Mouse (Mus musculus) stomach, embryonic 16.5 days (tissue): Measurements from ENCODE around the gene H2afy. TPM values are rescaled to one million over a fixed set of nuclear protein-coding genes. Genes with fewer than 3 reads are reported as not detected.
A peak's percentile ranks its signal among the peaks of the same experiment; 100 is the strongest.

Experiments
- ATAC-seq: fragments of 200-750 bp; cut with Nextera tagmentation; 2 replicates; pipeline ENCODE4 v1.8.0; 2017; ENCODE audit warnings: moderate number of reproducible peaks, moderate TSS enrichment; ENCODE audit not compliant: insufficient read depth, low FRiP score
- H3K27ac ChIP-seq: fragments of 300-500 bp; sonication (generic); 2 replicates; pipeline ENCODE4 v1.5.1; 2014; ENCODE audit warnings: low read length
- H3K27me3 ChIP-seq: fragments of 300-500 bp; sonication (generic); 2 replicates; pipeline ENCODE4 v1.6.1; 2014; ENCODE audit warnings: low read length, control low read depth, mixed read lengths; ENCODE audit not compliant: control insufficient read depth, insufficient read depth
- H3K36me3 ChIP-seq: fragments of 300-500 bp; sonication (generic); 2 replicates; pipeline ENCODE4 v1.6.1; 2014; ENCODE audit warnings: low read length; ENCODE audit not compliant: control insufficient read depth, insufficient read depth
- H3K4me1 ChIP-seq: fragments of 300-500 bp; sonication (generic); 2 replicates; pipeline ENCODE4 v1.6.1; 2014; ENCODE audit warnings: low read length, control low read depth, mixed read lengths; ENCODE audit not compliant: control insufficient read depth, insufficient read depth
- H3K4me2 ChIP-seq: fragments of 300-500 bp; sonication (generic); 2 replicates; pipeline ENCODE4 v1.6.1; 2014; ENCODE audit warnings: low read depth, low read length, mixed read lengths
- H3K4me3 ChIP-seq: fragments of 300-500 bp; sonication (generic); replicated peaks from 2 replicates; pipeline ENCODE4 v1.5.1; 2014; ENCODE audit warnings: mild to moderate bottlenecking, low read length
- H3K9ac ChIP-seq: fragments of 300-500 bp; sonication (generic); 2 replicates; pipeline ENCODE4 v1.6.1; 2014; ENCODE audit warnings: low read length
- H3K9me3 ChIP-seq: fragments of 300-500 bp; sonication (generic); replicated peaks from 2 replicates; pipeline ENCODE4 v1.6.1; 2016; ENCODE audit warnings: low read length, control low read depth; ENCODE audit not compliant: control insufficient read depth
- WGBS: fragments of 180-500 bp; shearing (Covaris S2); extraction: QIAGEN DNeasy Blood & Tissue Kit; methylation state at CpG from one replicate; pipeline ENCODE4 v1.1.7; 2014; 5-methylcytosine and 5-hydroxymethylcytosine counted together
- polyA plus RNA-seq: library from polyadenylated mRNA; unstranded; fragments of >200 nt; fragmentation: Nextera tagmentation; extraction: Ambion mirVana; gene quantifications from 2 replicates; pipeline ENCODE4 v1.2.1, GENCODE M21; 2015

Gene H2afy
- polyA plus RNA-seq, 1 experiment from 2014 or later, result 271 TPM

DNA sequence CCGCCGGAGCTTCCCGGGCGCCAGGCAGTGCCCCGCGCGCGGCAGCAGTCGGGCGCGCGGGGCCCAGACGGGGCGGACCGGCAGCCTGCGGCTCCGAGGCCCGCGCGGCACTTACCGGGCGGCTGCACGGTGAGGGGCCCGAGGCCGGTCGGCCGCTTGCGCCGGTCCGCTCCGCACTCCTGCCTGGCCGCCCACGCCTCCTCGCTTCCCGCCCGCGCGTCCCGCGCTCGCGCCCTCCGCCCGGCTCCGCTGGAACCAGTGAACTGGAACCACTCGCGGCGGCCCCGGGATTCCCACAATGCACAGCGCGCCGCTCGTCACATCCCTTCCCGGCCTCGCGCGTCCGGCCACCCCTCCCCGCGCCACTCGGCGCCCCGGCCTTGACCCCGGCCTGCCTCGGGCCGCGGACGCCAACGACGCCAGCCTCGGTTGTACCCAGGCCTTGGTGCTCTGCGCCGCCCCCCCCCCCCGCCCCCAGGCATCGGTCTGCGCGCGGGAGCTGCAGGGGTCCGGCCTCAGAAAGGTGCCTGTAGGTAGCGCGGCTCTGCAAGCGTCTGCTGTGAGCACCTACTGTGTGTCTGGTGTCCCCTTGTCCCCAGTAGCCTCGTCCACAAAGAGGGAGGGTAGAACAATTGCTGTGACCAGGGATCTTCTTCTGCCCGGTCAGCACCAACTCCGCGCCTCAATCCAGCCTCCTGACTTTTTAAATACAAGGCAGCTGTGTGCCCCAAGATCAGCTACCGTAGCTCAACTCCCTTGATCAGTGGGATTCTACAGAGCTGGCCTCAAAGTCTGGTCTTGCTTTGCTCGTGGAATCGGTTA lies 719 bp downstream of the H2afy start:
- WGBS, result under 1% methylated on average over 69 of the region's 89 CpGs

DNA sequence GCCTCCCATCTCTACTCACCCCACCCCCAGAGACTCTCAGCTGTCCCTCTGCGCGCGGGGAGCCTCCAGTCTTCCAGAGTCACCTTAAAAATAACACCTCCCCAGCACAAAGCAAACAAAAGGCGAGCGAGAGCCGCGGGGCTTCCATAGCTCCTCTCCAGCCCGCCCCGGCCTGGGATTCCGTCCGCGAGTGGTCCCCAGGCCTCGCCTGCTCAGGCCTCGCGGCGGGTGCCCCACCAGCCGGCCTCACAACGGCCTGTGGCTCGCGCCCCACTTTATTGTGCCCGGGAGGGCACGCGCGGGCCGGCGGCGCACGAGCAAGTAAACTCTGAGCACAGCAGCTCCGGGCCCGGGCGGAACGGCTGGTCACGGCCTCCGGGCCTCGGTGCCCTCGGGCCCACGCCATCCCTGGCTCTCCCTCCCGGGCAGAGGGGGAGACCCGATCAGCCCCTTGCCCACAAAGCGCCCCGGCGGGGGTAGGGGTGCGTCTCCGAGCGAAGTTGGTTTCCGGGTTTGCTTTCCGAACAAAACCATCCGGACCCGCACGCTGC lies 1.5 kb downstream of the H2afy start:
- H3K36me3 ChIP-seq, result peaks cover 4% of the 10 kb centered on the region; the same call in 1 of the 2 replicates
- peak overlapping the region; percentile 90 for H3K27ac ChIP-seq
- ATAC-seq, result peak; percentile 8; the same call in 1 of the 2 replicates
- no peaks in the 10 kb centered on the region for H3K9me3 ChIP-seq
- H3K4me1 ChIP-seq, result peaks cover 29% of the 10 kb centered on the region
- peak overlapping the region; percentile 86 for H3K4me2 ChIP-seq
- H3K9ac ChIP-seq, result peak overlapping the region; percentile 92
- H3K27me3 ChIP-seq, result no peaks in the 10 kb centered on the region
- H3K4me3 ChIP-seq, result peak overlapping the region; percentile 70
- under 1% methylated on average over 50 of the region's 50 CpGs for WGBS

More for the DNA sequence above, 719 bp downstream of the H2afy start:
- Histone ChIP-seq H3K4me2 (peak overlapping the region; percentile 86), H3K36me3 (no peaks in the 10 kb centered on the region), H3K9me3 (no peaks in the 10 kb centered on the region), H3K9ac (peak overlapping the region; percentile 92), H3K27me3 (no peaks in the 10 kb centered on the region), H3K4me1 (peaks cover 29% of the 10 kb centered on the region), H3K4me3 (peak overlapping the region; percentile 70), H3K27ac (peak overlapping the region; percentile 90)
- peak; percentile 93 for ATAC-seq

DNA sequence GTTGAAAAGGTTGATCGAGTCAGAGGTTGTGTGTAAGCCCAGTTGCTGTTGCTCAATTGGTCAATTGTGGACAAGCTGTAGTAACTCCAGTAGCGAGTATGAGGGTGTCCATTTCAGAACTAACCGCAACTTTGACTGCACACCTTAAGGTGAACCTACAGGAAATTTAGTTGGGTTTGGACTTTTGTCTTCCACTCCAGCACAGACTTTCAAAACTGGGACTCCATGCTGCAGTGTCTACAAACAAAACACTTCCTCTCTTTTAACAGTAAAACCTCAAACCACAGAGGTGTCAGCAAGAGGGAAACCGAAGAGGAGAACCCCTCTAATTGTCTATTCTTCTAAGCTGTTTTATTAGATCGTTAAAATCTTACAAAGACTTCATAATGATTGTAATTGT lies 2.1 kb downstream of the H2afy start:
- WGBS, result 41% methylated on average over 5 of the region's 5 CpGs
- no peak overlapping the region for H3K27ac ChIP-seq
- peaks cover 29% of the 10 kb centered on the region for H3K4me1 ChIP-seq
- H3K9me3 ChIP-seq, result no peaks in the 10 kb centered on the region
- H3K9ac ChIP-seq, result peak overlapping the region; percentile 92
- peaks cover 6% of the 10 kb centered on the region; the same call in 1 of the 2 replicates for H3K36me3 ChIP-seq
- peak overlapping the region; percentile 70 for H3K4me3 ChIP-seq
- H3K27me3 ChIP-seq, result no peaks in the 10 kb centered on the region
- H3K4me2 ChIP-seq, result peak overlapping the region; percentile 86
- no peak for ATAC-seq

DNA sequence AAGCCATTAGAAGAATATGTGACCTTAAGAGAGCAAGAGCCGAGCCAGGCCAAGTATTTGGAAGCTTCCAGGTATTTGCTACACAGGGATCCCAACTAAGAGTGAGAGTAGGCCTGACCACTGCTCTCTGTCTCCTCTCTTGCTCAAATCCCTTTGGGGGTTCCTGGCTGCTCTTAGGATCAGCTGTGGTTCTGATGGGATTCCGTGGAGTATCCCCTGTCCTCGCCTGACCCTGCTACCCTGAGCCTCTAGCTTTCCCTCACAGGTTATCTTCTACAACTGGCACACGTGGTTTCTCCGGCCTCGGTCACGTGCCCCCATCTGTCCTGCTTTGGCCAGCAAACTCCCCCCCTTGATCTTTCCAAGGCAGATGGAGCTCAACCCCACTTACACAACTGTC lies 3.2 kb downstream of the H2afy start:
- H3K27me3 ChIP-seq, result no peaks in the 10 kb centered on the region
- WGBS, result 68% methylated on average over 7 of the region's 7 CpGs
- no peak for ATAC-seq

DNA sequence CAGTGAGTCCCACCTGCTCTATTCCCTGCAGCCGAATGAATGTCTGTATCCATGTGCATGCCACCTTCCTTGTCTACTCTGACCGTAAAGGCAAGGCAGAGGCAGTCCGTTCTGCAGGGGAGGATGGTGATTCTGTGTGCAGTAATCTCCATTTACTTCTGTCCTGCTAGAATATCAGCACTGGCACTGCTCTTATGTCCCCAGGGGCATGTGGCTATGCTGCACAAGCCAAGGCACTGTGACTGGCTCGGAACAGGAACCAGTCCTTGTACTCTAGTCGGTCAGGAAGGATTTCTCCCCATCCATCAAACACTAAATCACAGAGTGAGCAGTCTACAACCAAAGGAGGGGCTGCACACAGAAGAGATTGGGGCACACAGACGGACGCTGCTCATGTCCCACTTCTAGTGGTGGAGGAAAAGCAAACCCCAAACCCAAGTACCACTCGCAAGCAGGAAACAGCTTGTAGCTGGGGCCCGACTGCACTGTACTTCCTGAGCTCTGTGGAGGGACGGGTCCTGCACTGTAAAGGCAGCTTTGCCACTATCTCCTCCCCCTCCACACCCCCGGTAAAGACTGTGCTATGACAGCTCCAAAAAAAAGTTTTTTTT lies 3.7 kb downstream of the H2afy start:
- Histone ChIP-seq H3K9me3 (no peaks in the 10 kb centered on the region), H3K27me3 (no peaks in the 10 kb centered on the region), H3K27ac (no peak overlapping the region), H3K36me3 (peaks cover 17% of the 10 kb centered on the region), H3K9ac (no peak overlapping the region), H3K4me3 (no peak overlapping the region), H3K4me1 (peaks cover 29% of the 10 kb centered on the region), H3K4me2 (peak overlapping the region; percentile 31; the same call in 1 of the 2 replicates)
- ATAC-seq, result no peak
- WGBS, result 56% methylated on average over 11 of the region's 11 CpGs

More for the DNA sequence above, 3.2 kb downstream of the H2afy start:
- Histone ChIP-seq H3K4me2 (peak overlapping the region; percentile 31), H3K4me1 (peaks cover 29% of the 10 kb centered on the region), H3K36me3 (peaks cover 12% of the 10 kb centered on the region), H3K9me3 (no peaks in the 10 kb centered on the region), H3K9ac (0 out of 2 replicates have a peak overlapping the region, but pooled peaks have one; percentile 92), H3K27ac (no peak overlapping the region), H3K4me3 (no peak overlapping the region)

DNA sequence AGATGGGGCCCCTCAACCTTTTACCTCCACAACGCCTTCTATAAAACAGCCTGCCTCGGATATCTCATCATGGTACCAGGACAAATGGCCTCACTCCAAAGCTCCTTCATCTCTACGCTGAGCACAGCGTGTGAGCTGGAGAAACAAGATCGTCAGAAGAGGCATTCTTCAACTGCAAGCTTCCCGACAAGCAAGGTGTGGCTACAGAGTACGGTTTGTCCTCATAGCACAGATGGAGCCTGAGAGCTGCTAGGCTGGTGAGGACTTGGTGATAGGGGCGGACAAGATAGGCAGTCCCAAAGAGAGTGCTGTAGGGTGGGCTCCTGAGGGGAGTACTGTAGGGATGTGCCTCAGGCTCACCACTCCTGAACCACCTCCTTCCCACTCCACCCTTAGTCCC lies 5.6 kb downstream of the H2afy start:
- H3K27ac ChIP-seq, result no peak overlapping the region
- no peak overlapping the region for H3K4me3 ChIP-seq
- peaks cover 32% of the 10 kb centered on the region for H3K36me3 ChIP-seq
- WGBS, result 66% methylated on average over 8 of the region's 8 CpGs
- H3K4me2 ChIP-seq, result no peak overlapping the region
- ATAC-seq, result no peak
- peaks cover 26% of the 10 kb centered on the region for H3K4me1 ChIP-seq
- H3K9ac ChIP-seq, result no peak overlapping the region
- no peaks in the 10 kb centered on the region for H3K27me3 ChIP-seq
- no peaks in the 10 kb centered on the region for H3K9me3 ChIP-seq

DNA sequence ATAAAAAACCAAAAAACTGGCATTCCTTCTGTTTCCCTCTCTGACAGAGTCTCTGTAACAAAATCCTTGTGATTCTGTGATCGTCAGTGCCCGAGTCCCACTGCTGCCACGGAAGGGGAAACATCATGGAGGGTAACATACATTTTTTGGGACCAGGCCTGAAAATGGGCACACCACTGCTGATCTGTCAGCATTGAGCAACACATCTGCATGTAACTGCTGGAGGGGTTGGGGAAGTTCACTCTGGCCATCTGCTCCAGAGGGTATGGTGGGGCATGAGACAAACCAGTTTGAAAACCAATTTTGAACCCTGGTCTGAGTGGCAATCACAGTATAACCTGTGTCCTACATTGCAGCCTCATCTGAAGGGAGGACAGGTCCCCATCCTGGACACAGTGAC lies 6.6 kb downstream of the H2afy start:
- no peak overlapping the region for H3K27ac ChIP-seq
- H3K4me1 ChIP-seq, result peaks cover 26% of the 10 kb centered on the region
- ATAC-seq, result no peak
- H3K36me3 ChIP-seq, result peaks cover 42% of the 10 kb centered on the region
- H3K9me3 ChIP-seq, result no peaks in the 10 kb centered on the region
- H3K4me2 ChIP-seq, result no peak overlapping the region
- no peak overlapping the region for H3K4me3 ChIP-seq
- 93% methylated on average over 3 of the region's 3 CpGs for WGBS
- no peaks in the 10 kb centered on the region for H3K27me3 ChIP-seq
- H3K9ac ChIP-seq, result no peak overlapping the region

DNA sequence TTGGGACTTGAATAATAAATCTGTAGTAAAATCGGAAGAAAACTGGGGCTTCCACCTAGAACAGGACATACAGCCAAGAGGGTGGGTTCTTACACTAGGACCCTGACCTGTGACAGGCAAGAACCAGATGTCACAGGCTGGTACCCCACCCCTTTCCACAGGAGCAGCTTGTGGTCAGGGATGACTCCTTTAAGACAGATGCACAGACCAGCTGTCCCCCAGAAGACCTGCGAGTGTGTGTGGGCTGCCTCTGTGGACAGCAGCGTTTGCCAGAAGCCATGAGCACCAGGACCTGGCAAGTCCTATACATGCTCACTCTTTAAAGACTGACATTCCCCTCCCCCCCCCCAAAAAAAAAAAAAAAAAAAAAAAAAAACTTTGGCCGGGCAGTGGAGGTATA lies 7.1 kb downstream of the H2afy start:
- no peaks in the 10 kb centered on the region for H3K9me3 ChIP-seq
- peaks cover 23% of the 10 kb centered on the region for H3K4me1 ChIP-seq
- ATAC-seq, result no peak
- no peak overlapping the region for H3K9ac ChIP-seq
- 78% methylated on average over 4 of the region's 4 CpGs for WGBS
- no peak overlapping the region for H3K27ac ChIP-seq
- H3K4me2 ChIP-seq, result no peak overlapping the region
- no peaks in the 10 kb centered on the region for H3K27me3 ChIP-seq
- H3K4me3 ChIP-seq, result no peak overlapping the region
- H3K36me3 ChIP-seq, result peaks cover 48% of the 10 kb centered on the region

DNA sequence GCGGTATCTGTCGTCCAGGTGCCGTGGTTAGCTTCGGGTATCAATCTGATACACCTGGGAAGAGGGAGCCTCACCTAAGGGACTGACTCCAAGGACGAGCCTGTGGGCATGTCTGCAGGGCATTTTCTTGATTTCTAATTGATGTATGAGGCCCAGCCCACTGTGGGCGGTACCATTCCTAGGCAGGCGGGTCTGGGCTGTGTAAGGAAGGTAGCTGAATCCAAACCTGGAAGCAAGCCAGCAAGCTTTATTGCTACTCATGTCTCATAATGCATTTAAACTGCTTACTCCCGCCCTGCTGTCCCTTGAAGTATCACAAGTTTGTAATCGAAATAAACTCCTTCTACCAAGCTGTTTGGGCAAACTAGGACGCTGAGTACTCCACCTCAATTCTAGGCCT lies 10.5 kb downstream of the H2afy start:
- no peaks in the 10 kb centered on the region for H3K27me3 ChIP-seq
- 81% methylated on average over 10 of the region's 10 CpGs for WGBS
- H3K9me3 ChIP-seq, result no peaks in the 10 kb centered on the region
- H3K4me2 ChIP-seq, result no peak overlapping the region
- no peaks in the 10 kb centered on the region for H3K4me1 ChIP-seq
- no peak overlapping the region for H3K4me3 ChIP-seq
- H3K9ac ChIP-seq, result no peak overlapping the region
- H3K36me3 ChIP-seq, result peaks cover 61% of the 10 kb centered on the region
- H3K27ac ChIP-seq, result no peak overlapping the region
- ATAC-seq, result no peak
